Mouse (Mus musculus): ENCODE results near the gene Rps6kb2.

Gene Rps6kb2

DNA sequence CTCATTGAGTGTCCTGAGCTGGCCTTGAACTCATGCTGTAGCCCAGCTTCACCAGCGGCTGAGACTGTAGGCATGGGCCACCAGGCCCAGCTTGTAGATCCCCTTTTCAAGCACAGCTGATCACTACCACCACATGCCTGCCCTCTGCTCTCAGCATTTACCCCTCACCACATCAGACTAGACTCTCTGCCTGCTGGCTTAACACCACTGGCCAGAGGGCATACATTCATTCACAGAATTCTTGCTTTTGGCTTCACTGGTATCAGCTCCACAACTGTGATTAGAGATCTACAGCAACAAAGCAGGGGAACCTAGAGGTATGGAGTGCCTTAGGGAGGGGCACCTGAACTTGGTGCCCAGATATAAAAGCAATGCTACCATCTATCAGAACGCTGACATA lies 42.7 kb downstream of the Rps6kb2 start:
- no peak for DNase-seq (ENCODE audit: low spot score)

DNA sequence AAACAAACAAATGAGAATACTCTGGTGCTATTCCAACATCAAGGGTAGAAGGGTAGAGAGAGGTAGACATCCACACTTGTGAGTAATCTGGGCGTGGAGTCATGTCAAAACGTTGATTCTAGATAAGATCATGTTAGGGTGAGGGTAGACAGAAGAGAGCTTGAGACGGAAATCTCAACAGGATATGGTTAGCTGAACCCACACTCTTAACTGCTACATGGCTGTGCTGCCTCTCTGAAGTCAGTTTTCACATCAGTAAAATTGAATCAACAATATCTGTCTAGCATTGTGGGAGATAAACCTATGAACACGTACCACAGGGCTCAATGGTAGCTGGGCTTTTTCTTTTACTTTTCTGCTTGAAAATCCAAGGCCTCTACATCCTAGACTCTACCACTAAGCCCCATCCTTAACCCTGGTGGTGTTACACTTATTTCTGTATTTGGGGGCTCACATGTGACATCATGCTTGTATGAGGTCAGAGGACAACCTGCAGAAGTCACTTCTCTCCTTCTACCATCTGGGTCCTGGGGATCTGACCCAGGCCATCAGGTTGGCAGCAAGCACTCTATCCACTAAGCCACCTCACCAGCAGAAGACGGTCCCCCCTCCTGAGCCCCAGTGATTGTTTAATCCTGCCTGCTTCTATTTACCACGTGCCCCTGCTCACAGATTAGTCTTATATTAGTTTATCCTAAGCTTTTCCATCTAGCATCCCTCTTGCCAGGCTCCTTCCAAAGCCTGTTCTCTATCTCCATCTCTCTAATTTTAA lies 43.3 kb downstream of the Rps6kb2 start:
- no peak for DNase-seq (ENCODE audit: low spot score)

DNA sequence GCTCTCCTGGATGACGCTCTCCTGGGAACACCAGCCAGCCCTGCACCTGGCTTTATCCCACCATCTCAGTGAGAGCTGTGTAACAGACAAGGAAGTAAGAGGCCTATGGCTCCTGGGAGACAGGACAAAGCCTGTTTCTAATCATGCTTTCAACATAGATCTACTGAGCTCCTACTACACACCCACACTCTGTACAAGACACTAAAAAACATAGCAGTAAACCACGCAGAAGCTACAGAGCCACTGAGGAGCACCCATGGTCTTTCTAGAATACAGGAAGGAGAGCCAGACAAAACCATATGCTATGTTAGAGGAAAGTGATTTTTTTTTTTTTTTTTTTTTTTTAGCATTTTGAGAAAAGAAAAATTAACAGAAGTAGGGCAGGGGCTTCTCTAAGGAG lies 44.8 kb downstream of the Rps6kb2 start:
- no peak for DNase-seq (ENCODE audit: low spot score)

DNA sequence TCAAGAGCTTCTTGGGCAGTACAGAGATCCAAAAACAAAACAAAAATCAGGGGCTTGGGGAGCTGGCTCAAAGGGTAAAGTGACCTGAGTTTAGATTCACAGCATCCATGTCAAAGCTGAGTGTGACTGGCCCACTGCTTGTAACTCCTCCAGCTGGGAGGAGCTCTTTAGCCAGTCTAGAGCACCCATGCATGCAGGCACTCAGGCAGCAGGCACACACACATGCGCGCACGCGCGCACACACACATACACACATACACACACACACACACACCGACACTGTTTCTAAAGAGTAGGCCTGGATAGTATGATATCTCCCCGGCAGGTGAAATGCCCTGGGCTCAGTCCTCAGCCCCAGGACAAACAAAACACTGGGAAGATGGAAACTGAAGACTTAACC lies 46.1 kb downstream of the Rps6kb2 start:
- no peak for DNase-seq (ENCODE audit: low spot score)

DNA sequence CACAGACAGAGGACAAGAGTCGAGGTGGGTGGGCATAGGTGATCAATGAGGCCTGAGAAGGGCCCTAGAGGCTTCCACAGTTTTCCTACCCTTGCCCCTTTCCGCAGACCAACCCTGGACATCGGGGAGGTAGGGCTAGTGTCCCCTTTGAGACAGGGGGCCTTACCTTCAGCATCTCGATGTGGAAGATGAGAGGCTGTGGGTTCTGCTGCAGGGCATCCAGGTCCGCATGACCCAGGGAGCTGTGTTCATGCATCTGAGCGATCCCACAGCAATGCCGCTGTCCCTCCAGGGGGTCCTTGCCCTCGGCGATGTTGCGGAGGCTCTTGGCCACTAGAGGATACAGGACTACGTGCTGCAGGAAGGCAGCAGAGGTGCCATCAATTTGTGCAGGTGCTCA lies 47.3 kb downstream of the Rps6kb2 start:
- DNase-seq (ENCODE audit: low spot score): no peak

DNA sequence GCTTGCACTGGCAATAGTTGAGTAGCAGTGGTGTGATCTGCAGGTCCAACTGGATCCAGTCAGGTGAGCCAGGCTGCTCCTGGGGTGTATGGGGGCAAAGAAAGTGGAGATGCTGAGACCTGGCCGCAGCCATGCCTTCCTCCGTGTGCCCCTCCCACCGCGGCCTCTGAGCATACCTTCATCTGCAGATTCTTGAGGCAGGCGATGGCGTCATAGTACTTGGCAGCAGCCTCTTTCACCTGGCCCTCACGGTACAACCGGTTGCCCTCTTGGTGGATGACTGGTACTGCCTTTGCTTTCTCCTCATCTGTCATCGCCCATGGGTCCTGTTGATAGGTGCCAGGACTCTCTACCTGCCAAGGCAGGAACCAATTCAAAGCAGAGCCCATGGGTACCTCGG lies 48.0 kb downstream of the Rps6kb2 start:
- DNase-seq (ENCODE audit: low spot score): no peak

DNA sequence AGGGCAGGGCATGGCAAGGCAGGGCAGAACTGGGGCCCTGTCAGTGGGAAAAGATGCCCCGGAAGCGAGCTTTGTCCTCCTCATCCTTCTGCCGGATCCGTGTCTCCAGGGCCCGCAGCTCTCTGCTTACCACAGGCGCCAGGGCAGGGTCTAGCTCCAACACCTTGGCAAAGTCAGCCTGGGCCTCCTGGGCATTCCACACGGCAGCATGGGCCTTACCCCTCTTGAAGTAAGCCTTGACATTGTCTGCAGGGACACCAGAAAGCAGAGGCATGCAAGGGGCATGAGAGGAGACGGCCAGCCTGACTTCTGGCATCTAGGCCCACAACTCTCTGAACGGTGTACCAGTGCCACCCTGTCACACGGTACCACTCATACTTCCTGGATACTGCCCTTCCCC lies 48.6 kb downstream of the Rps6kb2 start:
- DNase-seq (ENCODE audit: low spot score): no peak

DNA sequence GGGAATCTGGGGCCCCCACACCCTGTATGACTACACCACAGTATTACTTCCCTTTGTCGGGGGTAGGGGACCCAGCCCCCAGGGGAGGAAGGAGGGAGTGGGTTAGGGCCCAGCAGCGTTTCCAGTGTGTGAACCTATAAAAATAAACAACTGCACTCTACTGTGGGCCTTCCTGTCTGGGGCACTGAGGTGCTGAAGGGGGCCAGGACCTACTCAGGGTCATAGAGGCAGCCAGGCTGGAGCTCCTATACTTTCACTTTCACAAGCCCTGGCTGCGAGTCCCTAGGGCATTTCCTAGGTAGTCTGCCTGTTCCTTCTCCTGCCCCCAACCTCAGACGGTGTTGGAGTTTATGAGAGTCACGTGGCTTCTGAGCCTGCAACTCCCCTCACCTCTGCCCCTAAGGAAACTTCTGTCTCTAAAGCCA lies 49.3 kb downstream of the Rps6kb2 start:
- DNase-seq (ENCODE audit: low spot score): peak; percentile 48

DNA sequence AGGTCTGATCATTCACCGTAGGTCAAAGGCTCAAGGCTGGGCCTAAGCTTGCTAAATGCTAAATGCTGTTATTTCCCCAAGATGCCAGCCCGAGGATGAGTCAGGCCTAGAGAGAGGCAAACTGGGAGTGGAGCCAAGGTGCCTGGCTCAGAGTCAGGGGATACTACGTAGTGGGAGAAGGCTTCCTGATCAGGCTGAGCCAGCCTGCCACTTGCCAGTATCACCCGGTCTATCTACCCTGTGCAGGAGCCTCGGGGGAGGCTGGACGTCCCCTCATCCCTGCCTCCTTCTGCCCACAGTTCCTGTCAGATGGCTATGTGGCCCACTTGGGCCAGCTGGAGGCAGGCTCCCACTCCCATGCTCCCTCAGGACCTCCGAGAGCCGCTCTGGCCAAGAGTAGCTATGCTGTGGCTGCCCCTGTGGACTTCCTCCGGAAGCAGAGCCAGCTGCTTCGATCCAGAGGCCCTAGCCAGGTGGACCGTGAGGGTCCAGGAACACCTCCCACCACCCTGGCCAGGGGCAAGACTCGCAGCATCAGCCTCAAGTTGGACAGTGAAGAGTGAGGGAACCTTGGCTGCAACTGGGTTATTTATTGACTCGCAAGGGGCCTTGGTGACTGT lies 49.9 kb downstream of the Rps6kb2 start:
- no peak for DNase-seq (ENCODE audit: low spot score)

DNA sequence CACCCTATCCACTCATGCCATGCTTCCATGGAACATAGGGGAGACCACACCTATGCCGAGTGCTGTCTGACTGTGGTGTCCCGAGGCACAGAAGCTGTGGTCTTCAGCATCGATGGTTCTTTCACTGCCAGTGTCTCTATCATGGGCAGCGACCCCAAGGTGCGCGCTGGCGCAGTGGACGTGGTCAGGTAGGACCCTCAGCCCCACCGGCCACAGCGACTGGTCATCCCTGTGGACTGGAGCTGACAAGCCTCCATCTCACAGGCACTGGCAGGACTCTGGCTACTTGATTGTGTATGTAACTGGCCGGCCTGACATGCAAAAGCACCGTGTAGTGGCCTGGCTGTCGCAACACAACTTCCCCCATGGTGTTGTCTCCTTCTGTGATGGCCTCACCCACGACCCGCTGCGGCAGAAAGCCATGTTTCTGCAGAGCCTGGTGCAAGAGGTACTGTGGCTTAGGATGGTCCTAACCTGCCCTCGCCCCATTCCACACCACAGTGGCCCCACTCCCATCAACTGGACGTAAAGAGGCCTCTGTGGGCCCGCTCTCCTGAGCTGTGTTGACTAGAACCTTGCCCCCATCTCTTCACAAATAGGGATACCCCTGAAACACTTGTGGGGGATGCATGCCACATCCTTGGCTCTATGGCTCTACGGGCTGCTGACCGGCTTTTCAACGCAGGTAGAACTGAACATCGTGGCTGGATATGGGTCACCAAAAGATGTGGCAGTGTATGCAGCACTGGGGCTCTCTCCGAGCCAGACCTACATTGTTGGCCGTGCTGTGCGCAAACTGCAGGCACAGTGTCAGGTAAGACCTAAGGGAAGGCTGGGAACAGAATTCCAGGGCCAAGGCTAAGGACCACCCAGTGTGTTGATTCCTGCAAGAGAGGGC lies 50.8 kb downstream of the Rps6kb2 start:
- DNase-seq (ENCODE audit: low spot score): no peak

DNA sequence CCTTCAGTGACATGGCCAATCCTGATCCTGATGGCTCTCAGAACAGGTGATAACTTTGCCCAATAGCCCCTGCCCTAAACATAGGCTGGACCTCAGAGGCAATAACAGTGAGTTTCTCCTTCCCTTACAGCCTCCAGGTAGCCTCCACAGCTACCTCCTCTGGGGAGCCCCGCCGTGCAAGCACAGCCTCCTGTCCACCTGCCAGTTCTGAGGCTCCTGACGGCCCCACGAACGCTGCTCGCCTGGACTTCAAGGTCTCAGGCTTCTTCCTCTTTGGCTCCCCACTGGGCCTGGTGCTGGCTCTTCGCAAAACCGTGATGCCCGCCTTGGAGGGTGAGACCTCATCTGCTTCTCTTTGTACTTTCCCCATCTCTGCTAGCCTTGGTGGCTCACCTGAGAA lies 54.6 kb downstream of the Rps6kb2 start:
- no peak for DNase-seq (ENCODE audit: low spot score)

DNA sequence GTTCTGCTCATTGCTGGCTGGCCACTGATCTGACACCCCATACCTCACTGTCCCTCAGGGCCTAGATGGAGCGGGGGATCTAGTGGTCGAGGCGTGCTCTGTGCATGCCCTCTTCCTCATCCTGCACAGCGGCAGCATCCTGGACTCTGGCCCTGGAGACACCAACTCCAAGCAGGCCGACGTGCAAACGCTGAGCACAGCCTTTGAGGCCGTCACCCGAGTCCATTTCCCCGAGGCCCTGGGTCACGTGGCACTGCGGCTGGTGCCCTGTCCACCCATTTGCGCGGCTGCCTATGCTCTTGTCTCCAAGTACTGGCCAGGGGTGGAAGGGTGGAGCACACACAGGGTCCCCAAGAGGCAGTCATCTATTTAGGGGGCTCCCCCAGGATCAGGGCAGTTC lies 56.5 kb downstream of the Rps6kb2 start:
- no peak for DNase-seq (ENCODE audit: low spot score)

DNA sequence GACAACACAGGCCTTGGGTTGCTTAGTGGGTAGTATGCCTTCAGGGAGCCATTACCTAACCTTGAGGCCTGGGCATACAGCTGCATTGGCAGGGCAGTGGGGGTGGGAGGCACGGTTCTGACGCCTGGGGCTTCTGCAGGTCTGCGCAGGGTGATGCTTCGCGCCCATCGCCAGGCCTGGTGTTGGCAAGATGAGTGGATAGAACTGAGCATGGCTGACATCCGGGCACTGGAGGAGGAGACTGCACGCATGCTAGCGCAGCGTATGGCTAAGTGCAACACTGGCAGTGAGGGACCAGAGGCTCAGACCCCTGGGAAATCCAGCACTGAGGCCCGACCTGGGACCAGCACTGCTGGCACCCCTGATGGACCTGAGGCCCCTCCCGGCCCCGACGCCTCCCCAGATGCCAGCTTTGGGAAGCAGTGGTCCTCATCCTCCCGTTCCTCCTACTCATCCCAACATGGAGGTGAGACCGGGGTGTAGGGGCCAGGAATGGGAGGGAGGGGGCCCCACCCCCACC lies 58.4 kb downstream of the Rps6kb2 start:
- DNase-seq (ENCODE audit: low spot score): no peak

Measured in yolk sac, embryonic 10.5 days (tissue).